Mouse (Mus musculus) embryo, embryonic 9.5 days (tissue): ENCODE measurements at regions not wholly inside any gene's neighbourhood (a gene's known extent, or its start where the extent isn't known, plus 50 kb on each side); places are given as distances from the start of the nearest gene placed in this dataset.

Source experiments
- DNase-seq: peaks from one replicate; pipeline ENCODE4 v3.0.0-alpha.2; 2017; ENCODE audit errors: extremely low spot score

- DNase-seq = peak; percentile 36
These were observed 266.0 kb upstream of the Map3k7 start for GRCm38 (mm10) chr4:31697769-31698505.

GRCm38 (mm10) chr4:31698506-31698782 is 265.5 kb upstream of the Map3k7 start:
- no peak for DNase-seq

GRCm38 (mm10) chr4:31699296-31699695 is 264.6 kb upstream of the Map3k7 start:
- DNase-seq = no peak

GRCm38 (mm10) chr4:31714054-31714651 is 249.7 kb upstream of the Map3k7 start:
- no peak for DNase-seq

GRCm38 (mm10) chr4:31723501-31723900 is 240.4 kb upstream of the Map3k7 start:
- no peak for DNase-seq

GRCm38 (mm10) chr4:31724400-31724799 is 239.5 kb upstream of the Map3k7 start:
- no peak for DNase-seq

GRCm38 (mm10) chr4:31727498-31728148 is 236.3 kb upstream of the Map3k7 start:
- no peak for DNase-seq

GRCm38 (mm10) chr4:31728149-31728516 is 235.8 kb upstream of the Map3k7 start:
- DNase-seq = no peak

- DNase-seq = no peak
These were observed 220.1 kb upstream of the Map3k7 start for GRCm38 (mm10) chr4:31743776-31744175.

GRCm38 (mm10) chr4:31744431-31744830 is 219.5 kb upstream of the Map3k7 start:
- DNase-seq = no peak

- DNase-seq = no peak
These were observed 210.1 kb upstream of the Map3k7 start for GRCm38 (mm10) chr4:31753677-31754312.

- no peak for DNase-seq
These were observed 206.8 kb upstream of the Map3k7 start for GRCm38 (mm10) chr4:31757126-31757525.

GRCm38 (mm10) chr4:31760116-31760515 is 203.8 kb upstream of the Map3k7 start:
- no peak for DNase-seq

GRCm38 (mm10) chr4:31762199-31762598 is 201.7 kb upstream of the Map3k7 start:
- DNase-seq = no peak

- DNase-seq = no peak
These were observed 195.8 kb upstream of the Map3k7 start for GRCm38 (mm10) chr4:31768026-31768626.

GRCm38 (mm10) chr4:31769325-31769724 is 194.6 kb upstream of the Map3k7 start:
- DNase-seq = no peak

GRCm38 (mm10) chr4:31786284-31786683 is 177.6 kb upstream of the Map3k7 start:
- no peak for DNase-seq

- no peak for DNase-seq
These were observed 146.2 kb upstream of the Map3k7 start for GRCm38 (mm10) chr4:31817574-31818240.

GRCm38 (mm10) chr4:31819521-31820259 is 144.2 kb upstream of the Map3k7 start:
- no peak for DNase-seq

- no peak for DNase-seq
These were observed 140.1 kb upstream of the Map3k7 start for GRCm38 (mm10) chr4:31823574-31824348.
